8 mouse cellular contexts compared by ENCODE assay signal in genomic region chr2:126875871-126876796, GRCm38 (mm10). TPM values are rescaled to one million over a fixed set of nuclear protein-coding genes. Genes with fewer than 3 reads are reported as not detected.
DNase-seq lines count a peak whose midpoint lies in the region; ATAC-seq and TF ChIP-seq lines count a peak whose summit lies in the region.

Gene Trpm7 (minus strand): TSS chr2:126876230.

- H3K36me3 ChIP-seq in hindbrain, embryonic 10.5 days, result no peaks in the 10 kb centered on the region
- no peaks in the 10 kb centered on the region for H3K36me3 ChIP-seq in lung, postnatal 0 days (ENCODE audit: insufficient read depth, low read length)

- H3K9ac ChIP-seq in lung, postnatal 0 days (replicated peaks; ENCODE audit: low read depth), result peak within 1 kb of the TSS; percentile 90

- no peak for TF ChIP-seq EP300 in lung, postnatal 0 days (IDR thresholded peaks at IDR 0.05)

- peaks cover 21% of the 10 kb centered on the region for H3K4me1 ChIP-seq in hindbrain, embryonic 10.5 days (replicated peaks)
- 0 out of 2 replicates have a peak, but pooled peaks cover 7% of the 10 kb centered on the region for H3K4me1 ChIP-seq in lung, postnatal 0 days (ENCODE audit: insufficient read depth, low read depth, low read length)

- H3K27me3 ChIP-seq in hindbrain, embryonic 10.5 days (ENCODE audit: insufficient read depth, poor library complexity, severe bottlenecking), result no peaks in the 10 kb centered on the region
- no peaks in the 10 kb centered on the region for H3K27me3 ChIP-seq in lung, postnatal 0 days (replicated peaks; ENCODE audit: insufficient read depth, low read length)

- peak within 1 kb of the TSS; percentile 63 for H3K4me2 ChIP-seq in lung, postnatal 0 days (replicated peaks; ENCODE audit: low read depth, low read length)

- no peaks in the 10 kb centered on the region for H3K9me3 ChIP-seq in hindbrain, embryonic 10.5 days
- no peaks in the 10 kb centered on the region for H3K9me3 ChIP-seq in lung, postnatal 0 days (ENCODE audit: low read length)

- peak; percentile 95 for DNase-seq in MN1 (ENCODE audit: low spot score)
- DNase-seq in cerebellum, adult 9-10 months, result peak; percentile 90
- peak; percentile 90 for DNase-seq in hindbrain, embryonic 10.5 days (ENCODE audit: low spot score)
- peak; percentile 93 for DNase-seq in layer of hippocampus, adult 9-11 months
- DNase-seq in lung, postnatal 0 days (ENCODE audit: low spot score), result peak; percentile 98
- DNase-seq in ovary, postnatal 14 days (ENCODE audit: low spot score), result peak; percentile 81
- DNase-seq in thymus, postnatal 14 days, result peak; percentile 88

- peak within 1 kb of the TSS; percentile 97 for H3K27ac ChIP-seq in hindbrain, embryonic 10.5 days
- H3K27ac ChIP-seq in lung, postnatal 0 days (ENCODE audit: low read length), result peak within 1 kb of the TSS; percentile 98

- no peak for TF ChIP-seq CTCF in lung, postnatal 0 days (IDR thresholded peaks at IDR 0.05)

- peak within 1 kb of the TSS; percentile 95 for H3K4me3 ChIP-seq in hindbrain, embryonic 10.5 days
- peak within 1 kb of the TSS; percentile 84 for H3K4me3 ChIP-seq in lung, postnatal 0 days (ENCODE audit: low read depth, low read length)

- ATAC-seq in frontal cortex, adult (ENCODE audit: low TSS enrichment), result peak; percentile 92
- ATAC-seq in lung, postnatal 0 days, result peak; percentile 99

- WGBS in hindbrain, embryonic 10.5 days, result under 1% methylated on average over 81 of the region's 81 CpGs
- WGBS in lung, postnatal 0 days, result under 1% methylated on average over 69 of the region's 81 CpGs

RNA-seq across cellular contexts. Expression of gene Trpm7, which starts in this region (rescaled TPM):
- polyA plus RNA-seq in hindbrain, embryonic 10.5 days (2016; fragmentation: Nextera tagmentation; extraction: Ambion mirVana), result 28.5 and 40.3 TPM in 2 replicates
- 35.3 and 38.6 TPM in 2 replicates for polyA plus RNA-seq in lung, postnatal 0 days (2015; fragmentation: Nextera tagmentation; extraction: Ambion mirVana)

Comparison
In these comparisons a context has a peak if more than half of its experiments do, and no peak if none do; other contexts are left out.
1. Peak in every context shown above with its lines: DNase-seq, ATAC-seq, H3K4me3 ChIP-seq and H3K27ac ChIP-seq.